Mouse (Mus musculus): ENCODE measurements around the gene Zbtb37. TPM values are rescaled to one million over a fixed set of nuclear protein-coding genes. Genes with fewer than 3 reads are reported as not detected.

The Zbtb37 gene
- polyA plus RNA-seq, 1 experiment = 15.5 TPM

GRCm38 (mm10) chr1:161039741-161040425, 5.2 kb upstream of the Zbtb37 start:
- Histone ChIP-seq H3K27me3 (ENCODE audit: control insufficient read depth, insufficient read depth, low read length, poor library complexity, severe bottlenecking) (no peaks in the 10 kb centered on the region), H3K4me3 (ENCODE audit: low read depth, low read length) (no peak overlapping the region), H3K4me1 (ENCODE audit: control insufficient read depth, insufficient read depth, low read length) (no peaks in the 10 kb centered on the region), H3K9ac (ENCODE audit: low read depth, poor library complexity, severe bottlenecking) (no peak overlapping the region; the same call in 1 of the 2 replicates), H3K9me3 (replicated peaks; ENCODE audit: control insufficient read depth, insufficient read depth, low read length, poor library complexity, severe bottlenecking) (peaks cover 2% of the 10 kb centered on the region; the same call in 1 of the 2 replicates), H3K36me3 (ENCODE audit: control insufficient read depth, insufficient read depth, low read length, poor library complexity, severe bottlenecking) (peaks cover 50% of the 10 kb centered on the region), H3K27ac (ENCODE audit: insufficient read depth, low read length) (peak overlapping the region; percentile 88)
- no peak for TF ChIP-seq CTCF (IDR thresholded peaks at IDR 0.05; ENCODE audit: low read depth, low read length)
- TF ChIP-seq POLR2A (IDR thresholded peaks at IDR 0.05; ENCODE audit: insufficient read depth, low read length) = no peak
- no peak for TF ChIP-seq EP300 (IDR thresholded peaks at IDR 0.05; ENCODE audit: insufficient read depth, low read depth, low read length)

GRCm38 (mm10) chr1:161038968-161039721, 4.5 kb upstream of the Zbtb37 start:
- Histone ChIP-seq H3K4me3 (ENCODE audit: low read depth, low read length) (no peak overlapping the region), H3K27ac (ENCODE audit: insufficient read depth, low read length) (peak overlapping the region; percentile 88), H3K9me3 (replicated peaks; ENCODE audit: control insufficient read depth, insufficient read depth, low read length, poor library complexity, severe bottlenecking) (peaks cover 2% of the 10 kb centered on the region; the same call in 1 of the 2 replicates), H3K9ac (ENCODE audit: low read depth, poor library complexity, severe bottlenecking) (peak overlapping the region; percentile 88), H3K36me3 (ENCODE audit: control insufficient read depth, insufficient read depth, low read length, poor library complexity, severe bottlenecking) (peaks cover 49% of the 10 kb centered on the region), H3K27me3 (ENCODE audit: control insufficient read depth, insufficient read depth, low read length, poor library complexity, severe bottlenecking) (no peaks in the 10 kb centered on the region), H3K4me1 (ENCODE audit: control insufficient read depth, insufficient read depth, low read length) (no peaks in the 10 kb centered on the region)
- TF ChIP-seq EP300 (IDR thresholded peaks at IDR 0.05; ENCODE audit: insufficient read depth, low read depth, low read length) (no peak), CTCF (IDR thresholded peaks at IDR 0.05; ENCODE audit: low read depth, low read length) (no peak), POLR2A (IDR thresholded peaks at IDR 0.05; ENCODE audit: insufficient read depth, low read length) (no peak)

GRCm38 (mm10) chr1:161038004-161038403, 3.4 kb upstream of the Zbtb37 start:
- no peak for TF ChIP-seq CTCF (IDR thresholded peaks at IDR 0.05; ENCODE audit: low read depth, low read length)
- no peak for TF ChIP-seq EP300 (IDR thresholded peaks at IDR 0.05; ENCODE audit: insufficient read depth, low read depth, low read length)
- TF ChIP-seq POLR2A (IDR thresholded peaks at IDR 0.05; ENCODE audit: insufficient read depth, low read length) = no peak
- peak overlapping the region; percentile 88; the same call in 1 of the 2 replicates for H3K27ac ChIP-seq (ENCODE audit: insufficient read depth, low read length)
- H3K9ac ChIP-seq (ENCODE audit: low read depth, poor library complexity, severe bottlenecking) = peak overlapping the region; percentile 88
- H3K4me3 ChIP-seq (ENCODE audit: low read depth, low read length) = peak overlapping the region; percentile 23; the same call in 1 of the 2 replicates
- H3K9me3 ChIP-seq (replicated peaks; ENCODE audit: control insufficient read depth, insufficient read depth, low read length, poor library complexity, severe bottlenecking) = peaks cover 2% of the 10 kb centered on the region; the same call in 1 of the 2 replicates
- H3K4me1 ChIP-seq (ENCODE audit: control insufficient read depth, insufficient read depth, low read length) = no peaks in the 10 kb centered on the region
- peaks cover 45% of the 10 kb centered on the region for H3K36me3 ChIP-seq (ENCODE audit: control insufficient read depth, insufficient read depth, low read length, poor library complexity, severe bottlenecking)
- H3K27me3 ChIP-seq (ENCODE audit: control insufficient read depth, insufficient read depth, low read length, poor library complexity, severe bottlenecking) = no peaks in the 10 kb centered on the region

- H3K9me3 ChIP-seq (replicated peaks; ENCODE audit: control insufficient read depth, insufficient read depth, low read length, poor library complexity, severe bottlenecking) = peaks cover 2% of the 10 kb centered on the region; the same call in 1 of the 2 replicates
- TF ChIP-seq EP300 (IDR thresholded peaks at IDR 0.05; ENCODE audit: insufficient read depth, low read depth, low read length) = no peak
- no peak for TF ChIP-seq CTCF (IDR thresholded peaks at IDR 0.05; ENCODE audit: low read depth, low read length)
- TF ChIP-seq POLR2A (IDR thresholded peaks at IDR 0.05; ENCODE audit: insufficient read depth, low read length) = no peak
- peaks cover 45% of the 10 kb centered on the region for H3K36me3 ChIP-seq (ENCODE audit: control insufficient read depth, insufficient read depth, low read length, poor library complexity, severe bottlenecking)
- no peaks in the 10 kb centered on the region for H3K27me3 ChIP-seq (ENCODE audit: control insufficient read depth, insufficient read depth, low read length, poor library complexity, severe bottlenecking)
- peak overlapping the region; percentile 88 for H3K27ac ChIP-seq (ENCODE audit: insufficient read depth, low read length)
- peak overlapping the region; percentile 88 for H3K9ac ChIP-seq (ENCODE audit: low read depth, poor library complexity, severe bottlenecking)
- H3K4me1 ChIP-seq (ENCODE audit: control insufficient read depth, insufficient read depth, low read length) = no peaks in the 10 kb centered on the region
- H3K4me3 ChIP-seq (ENCODE audit: low read depth, low read length) = peak overlapping the region; percentile 89
Observed at GRCm38 (mm10) chr1:161037599-161037998, 3.0 kb upstream of the Zbtb37 start.

- Histone ChIP-seq H3K36me3 (ENCODE audit: control insufficient read depth, insufficient read depth, low read length, poor library complexity, severe bottlenecking) (peaks cover 50% of the 10 kb centered on the region), H3K27me3 (ENCODE audit: control insufficient read depth, insufficient read depth, low read length, poor library complexity, severe bottlenecking) (no peaks in the 10 kb centered on the region), H3K27ac (ENCODE audit: insufficient read depth, low read length) (peak overlapping the region; percentile 96), H3K4me3 (ENCODE audit: low read depth, low read length) (peak overlapping the region; percentile 89), H3K9me3 (replicated peaks; ENCODE audit: control insufficient read depth, insufficient read depth, low read length, poor library complexity, severe bottlenecking) (peaks cover 2% of the 10 kb centered on the region; the same call in 1 of the 2 replicates), H3K4me1 (ENCODE audit: control insufficient read depth, insufficient read depth, low read length) (no peaks in the 10 kb centered on the region), H3K9ac (ENCODE audit: low read depth, poor library complexity, severe bottlenecking) (peak overlapping the region; percentile 88)
- TF ChIP-seq CTCF (IDR thresholded peaks at IDR 0.05; ENCODE audit: low read depth, low read length) = no peak
- TF ChIP-seq POLR2A (IDR thresholded peaks at IDR 0.05; ENCODE audit: insufficient read depth, low read length) = no peak
- TF ChIP-seq EP300 (IDR thresholded peaks at IDR 0.05; ENCODE audit: insufficient read depth, low read depth, low read length) = no peak
Observed at GRCm38 (mm10) chr1:161037026-161037425, 2.4 kb upstream of the Zbtb37 start.
